Mouse (Mus musculus) lung, postnatal 0 days (tissue): ENCODE measurements at regions not wholly inside any gene's neighbourhood (a gene's known extent, or its start where the extent isn't known, plus 50 kb on each side); places are given as distances from the start of the nearest gene placed in this dataset.
A peak's percentile ranks its signal among the peaks of the same experiment; 100 is the strongest.

ENCODE experiments used
- ATAC-seq: fragments of 200-750 bp; cut with Nextera tagmentation; 2 replicates; pipeline ENCODE4 v1.8.0; 2017; ENCODE audit warnings: moderate library complexity
- DNase-seq: peaks from one replicate; pipeline ENCODE4 v3.0.0-alpha.2; 2016; ENCODE audit warnings: low spot score
- H3K27ac ChIP-seq: fragments of 300-500 bp; sonication (generic); 2 replicates; pipeline ENCODE4 v1.5.1; 2014; ENCODE audit warnings: antibody characterized with exemption, mild to moderate bottlenecking, low read length, mixed read lengths
- H3K27me3 ChIP-seq: fragments of 300-500 bp; sonication (generic); replicated peaks from 2 replicates; pipeline ENCODE4 v1.6.1; 2014; ENCODE audit warnings: low read length, mixed read lengths; ENCODE audit not compliant: insufficient read depth
- H3K36me3 ChIP-seq: fragments of 300-500 bp; sonication (generic); 2 replicates; pipeline ENCODE4 v1.6.1; 2014; ENCODE audit warnings: low read length, mixed read lengths; ENCODE audit not compliant: insufficient read depth
- H3K4me1 ChIP-seq: fragments of 300-500 bp; sonication (generic); 2 replicates; pipeline ENCODE4 v1.6.1; 2014; ENCODE audit warnings: antibody characterized with exemption, low read depth, low read length, mixed read lengths; ENCODE audit not compliant: insufficient read depth
- H3K4me2 ChIP-seq: fragments of 300-500 bp; sonication (generic); replicated peaks from 2 replicates; pipeline ENCODE4 v1.6.1; 2014; ENCODE audit warnings: low read depth, mild to moderate bottlenecking, low read length, moderate library complexity, mixed read lengths
- H3K4me3 ChIP-seq: fragments of 300-500 bp; sonication (generic); 2 replicates; pipeline ENCODE4 v1.5.1; 2014; ENCODE audit warnings: low read depth, low read length
- H3K9ac ChIP-seq: fragments of 300-500 bp; sonication (generic); replicated peaks from 2 replicates; pipeline ENCODE4 v1.6.1; 2014; ENCODE audit warnings: low read depth, mild to moderate bottlenecking
- H3K9me3 ChIP-seq: fragments of 300-500 bp; sonication (generic); 2 replicates; pipeline ENCODE4 v1.6.1; 2016; ENCODE audit warnings: low read length, mixed read lengths
- CTCF ChIP-seq: IDR thresholded peaks from 2 replicates; pipeline ENCODE4 v1.5.1; 2016; ENCODE audit warnings: antibody characterized with exemption, mild to moderate bottlenecking
- EP300 ChIP-seq: IDR thresholded peaks from 2 replicates; pipeline ENCODE4 v1.6.1; 2016; ENCODE audit warnings: antibody characterized with exemption, mild to moderate bottlenecking, control low read depth
- WGBS: fragments of 180-500 bp; shearing (Covaris S2); extraction: QIAGEN DNeasy Blood & Tissue Kit; methylation state at CpG from one replicate; pipeline ENCODE4 v1.1.7; 2014; 5-methylcytosine and 5-hydroxymethylcytosine counted together

- 71% methylated on average over 3 of the region's 3 CpGs for WGBS
- H3K4me2 ChIP-seq = no peak overlapping the region
- ATAC-seq (no peak), DNase-seq (no peak)
- no peaks in the 10 kb centered on the region for H3K9me3 ChIP-seq
- H3K27ac ChIP-seq = no peak overlapping the region
- H3K9ac ChIP-seq = no peak overlapping the region
- H3K27me3 ChIP-seq = no peaks in the 10 kb centered on the region
- H3K36me3 ChIP-seq = no peaks in the 10 kb centered on the region
- no peak for TF ChIP-seq EP300
- no peak for TF ChIP-seq CTCF
- no peak overlapping the region for H3K4me3 ChIP-seq
- H3K4me1 ChIP-seq = no peaks in the 10 kb centered on the region
These were observed 84.0 kb downstream of the Slc5a7 start for GRCm38 (mm10) chr17:54214804-54215203.

GRCm38 (mm10) chr17:54201710-54202109, 97.1 kb downstream of the Slc5a7 start:
- 32% methylated on average over 3 of the region's 3 CpGs for whole genome bisulfite sequencing
- Histone ChIP-seq H3K4me3 (no peak overlapping the region), H3K9me3 (no peaks in the 10 kb centered on the region), H3K9ac (no peak overlapping the region), H3K27ac (no peak overlapping the region), H3K36me3 (no peaks in the 10 kb centered on the region), H3K27me3 (no peaks in the 10 kb centered on the region), H3K4me2 (no peak overlapping the region), H3K4me1 (no peaks in the 10 kb centered on the region)
- no peak for DNase-seq
- TF ChIP-seq EP300 = no peak
- TF ChIP-seq CTCF = no peak
- ATAC-seq = no peak

GRCm38 (mm10) chr17:54192231-54192573, 106.6 kb downstream of the Slc5a7 start:
- no peak overlapping the region for H3K4me2 ChIP-seq
- no peak overlapping the region for H3K9ac ChIP-seq
- TF ChIP-seq EP300 = no peak
- TF ChIP-seq CTCF = no peak
- no peak overlapping the region for H3K4me3 ChIP-seq
- H3K9me3 ChIP-seq = no peaks in the 10 kb centered on the region
- no peak for DNase-seq
- H3K27me3 ChIP-seq = no peaks in the 10 kb centered on the region
- no peaks in the 10 kb centered on the region for H3K4me1 ChIP-seq
- no peaks in the 10 kb centered on the region for H3K36me3 ChIP-seq
- H3K27ac ChIP-seq = no peak overlapping the region
- ATAC-seq = no peak
- 59% methylated on average over 3 of the region's 3 CpGs for WGBS

- Histone ChIP-seq H3K4me2 (no peak overlapping the region), H3K4me1 (no peaks in the 10 kb centered on the region), H3K36me3 (no peaks in the 10 kb centered on the region), H3K9ac (no peak overlapping the region), H3K4me3 (no peak overlapping the region), H3K27ac (no peak overlapping the region), H3K9me3 (no peaks in the 10 kb centered on the region), H3K27me3 (no peaks in the 10 kb centered on the region)
- ATAC-seq = no peak
- WGBS = 45% methylated on average over 5 of the region's 5 CpGs
- TF ChIP-seq EP300 (no peak), CTCF (no peak)
- DNase-seq = no peak
These were observed 107.2 kb downstream of the Slc5a7 start for GRCm38 (mm10) chr17:54191526-54192230.

- Histone ChIP-seq H3K27ac (no peak overlapping the region), H3K9ac (no peak overlapping the region), H3K36me3 (no peaks in the 10 kb centered on the region), H3K27me3 (no peaks in the 10 kb centered on the region), H3K4me1 (no peaks in the 10 kb centered on the region), H3K4me3 (no peak overlapping the region), H3K9me3 (no peaks in the 10 kb centered on the region), H3K4me2 (no peak overlapping the region)
- DNase-seq (peak; percentile 8), ATAC-seq (no peak)
- TF ChIP-seq CTCF (no peak), EP300 (no peak)
These were observed 109.8 kb downstream of the Slc5a7 start for GRCm38 (mm10) chr17:54188997-54189553.

- TF ChIP-seq CTCF (no peak), EP300 (no peak)
- no peak overlapping the region for H3K4me2 ChIP-seq
- no peaks in the 10 kb centered on the region for H3K9me3 ChIP-seq
- no peak overlapping the region for H3K27ac ChIP-seq
- DNase-seq = no peak
- H3K4me1 ChIP-seq = no peaks in the 10 kb centered on the region
- H3K36me3 ChIP-seq = no peaks in the 10 kb centered on the region
- no peaks in the 10 kb centered on the region for H3K27me3 ChIP-seq
- no peak overlapping the region for H3K9ac ChIP-seq
- ATAC-seq = no peak
- H3K4me3 ChIP-seq = no peak overlapping the region
These were observed 116.8 kb downstream of the Slc5a7 start for GRCm38 (mm10) chr17:54182073-54182472.
